Mouse (Mus musculus) brain, embryonic 14.5 days (tissue): Measurements from ENCODE around the gene Pepd.

Experiments
- CTCF ChIP-seq: fragments of 200-500 bp; IDR thresholded peaks from 2 replicates; pipeline ENCODE4 v1.5.1; 2012; ENCODE audit warnings: inconsistent platforms, mild to moderate bottlenecking, moderate library complexity, borderline replicate concordance; ENCODE audit not compliant: insufficient read depth, insufficient read length; ENCODE audit errors: extremely low read depth
- POLR2A ChIP-seq: fragments of 200-500 bp; IDR thresholded peaks from 2 replicates; pipeline ENCODE4 v1.6.1; 2012; ENCODE audit warnings: mild to moderate bottlenecking, inconsistent platforms, borderline replicate concordance; ENCODE audit not compliant: poor library complexity, insufficient read depth, insufficient read length, severe bottlenecking; ENCODE audit errors: extremely low read depth

DNA sequence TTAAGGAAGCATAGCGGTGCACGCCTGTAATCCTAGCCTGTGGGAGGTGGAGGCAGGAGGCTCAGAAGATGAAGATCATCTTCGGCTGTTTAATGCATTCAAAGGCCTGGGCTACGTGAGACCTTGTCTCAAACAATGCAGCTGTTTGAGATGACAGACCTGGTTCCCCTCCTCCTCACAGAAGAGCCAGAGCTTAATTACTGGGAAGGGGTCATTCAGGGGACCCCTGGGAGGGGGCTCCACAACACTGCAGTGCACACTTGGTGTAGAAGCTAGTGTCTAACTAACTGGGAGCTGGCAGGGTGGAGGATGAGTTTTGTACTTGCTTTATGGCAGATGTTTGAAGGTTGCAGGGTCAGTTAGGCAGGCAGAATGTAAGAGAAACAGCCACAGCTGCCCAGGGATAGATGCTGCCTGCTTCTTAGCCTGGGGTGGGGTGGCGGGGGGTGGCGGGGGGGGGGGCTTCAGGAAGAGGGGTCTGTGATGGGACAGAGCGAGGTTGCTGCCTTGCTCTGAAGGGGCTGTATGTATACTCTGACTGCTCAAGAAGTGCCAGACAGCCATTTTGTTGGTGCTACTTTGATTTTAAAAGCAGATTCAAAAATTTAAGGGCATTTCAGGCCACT is 26.6 kb downstream of the Pepd start:
- TF ChIP-seq CTCF (no peak), POLR2A (no peak)
